Mouse (Mus musculus) erythroid progenitor cell, adult 5-6 weeks (primary cell): ENCODE data around the gene Cyth1. TPM values are rescaled to one million over a fixed set of nuclear protein-coding genes. Genes with fewer than 3 reads are reported as not detected.

Experiments used
- ATAC-seq: replicated peaks from 2 replicates; pipeline ENCODE4 v1.8.0; 2016; ENCODE audit warnings: moderate number of reproducible peaks, mild to moderate bottlenecking, moderate TSS enrichment, inconsistent platforms; ENCODE audit not compliant: poor library complexity, low FRiP score, severe bottlenecking
- total RNA-seq, 2 experiments: library from RNA; stranded (forward) in 1 of 2; stranded (reverse) in 1 of 2; fragments of 150-400 nt in 1 of 2; fragments of 186-747, 209-891 nt in 1 of 2; gene quantifications; 2 replicates each; pipeline versions ENCODE4 v1.2.3 to v1.2.4; 2015 to 2017; ENCODE audit warnings: low replicate concordance in 2 of 2

Cyth1 gene
- total RNA-seq, 2 experiments from 2014 or later: 10.5 to 12.3 TPM

DNA sequence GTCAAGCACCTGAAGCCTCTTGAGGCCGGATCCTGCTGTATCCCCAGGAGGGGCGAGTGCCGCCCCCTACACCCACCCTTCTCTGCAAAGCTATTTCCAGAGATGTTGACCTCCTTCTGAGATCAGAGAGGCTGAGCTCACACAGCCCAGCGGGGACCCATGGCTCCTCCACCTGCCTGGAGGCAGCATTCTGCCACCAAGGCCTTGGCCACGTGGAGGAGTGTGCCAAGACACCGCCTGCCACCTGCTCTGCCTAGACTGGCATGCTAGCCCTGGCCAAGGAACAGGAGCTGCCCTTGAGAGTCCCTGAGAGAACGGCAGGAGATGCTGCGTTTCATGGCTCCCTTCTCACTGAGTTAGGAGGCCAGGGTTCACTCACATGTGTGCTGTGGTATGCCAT, 83.8 kb downstream of the Cyth1 start:
- ATAC-seq: no peak

DNA sequence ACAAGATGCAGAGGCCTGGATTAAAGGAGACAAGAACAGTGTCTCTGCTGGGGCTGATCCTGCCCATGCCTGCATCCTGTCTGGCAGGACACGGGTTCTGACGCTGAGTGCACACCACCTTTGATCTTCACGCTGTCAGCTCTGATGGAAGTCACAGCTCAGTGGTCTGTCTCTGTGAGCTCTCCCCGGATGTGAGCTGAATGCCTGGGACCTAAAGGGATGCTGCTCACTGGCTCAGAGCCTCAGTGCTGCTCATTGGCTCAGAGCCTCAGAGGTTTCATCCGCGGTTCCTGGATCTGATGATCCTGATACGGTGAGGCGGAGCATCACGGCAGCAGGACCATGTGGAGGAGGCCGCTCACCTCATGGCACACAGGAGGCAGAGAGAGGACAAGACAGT, 86.1 kb downstream of the Cyth1 start:
- ATAC-seq: no peak

DNA sequence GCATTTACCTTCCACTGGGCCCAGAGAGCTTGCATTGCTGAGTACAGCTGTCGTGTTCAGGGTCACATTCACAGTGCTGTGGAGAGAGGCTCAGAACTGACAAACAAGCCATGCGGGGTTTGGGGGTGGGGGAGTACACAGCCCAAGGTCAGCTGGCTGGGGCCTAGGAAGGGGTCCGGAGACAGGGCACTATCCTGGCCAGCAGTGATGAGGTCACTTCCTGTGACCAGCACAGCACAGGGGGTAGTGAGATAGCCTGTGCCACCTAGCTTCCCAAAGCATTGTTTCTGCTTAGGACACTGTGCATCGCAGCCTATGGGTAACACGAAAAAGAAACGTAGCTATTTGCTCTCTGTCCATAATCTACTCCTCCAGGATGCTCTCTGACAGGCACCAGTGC, 87.2 kb downstream of the Cyth1 start:
- no peak for ATAC-seq

DNA sequence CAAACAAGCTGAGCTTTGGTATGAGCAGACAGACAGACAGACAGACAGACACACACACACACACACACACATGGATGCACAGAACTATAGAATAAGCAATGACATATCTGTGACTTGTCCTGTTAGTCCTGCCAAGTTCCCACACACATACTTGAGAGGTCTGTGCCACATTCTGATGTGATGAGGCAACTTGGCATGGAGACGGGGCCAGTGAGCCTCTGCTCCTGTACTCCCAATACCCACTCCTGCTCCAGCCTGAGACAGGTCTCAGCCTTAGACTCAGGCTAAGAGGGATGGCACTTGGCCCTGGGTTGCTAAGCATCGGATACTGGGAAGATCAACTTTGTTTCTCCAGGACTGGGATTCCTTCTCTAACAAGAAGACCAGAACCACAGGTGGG, 87.6 kb downstream of the Cyth1 start:
- ATAC-seq: no peak

DNA sequence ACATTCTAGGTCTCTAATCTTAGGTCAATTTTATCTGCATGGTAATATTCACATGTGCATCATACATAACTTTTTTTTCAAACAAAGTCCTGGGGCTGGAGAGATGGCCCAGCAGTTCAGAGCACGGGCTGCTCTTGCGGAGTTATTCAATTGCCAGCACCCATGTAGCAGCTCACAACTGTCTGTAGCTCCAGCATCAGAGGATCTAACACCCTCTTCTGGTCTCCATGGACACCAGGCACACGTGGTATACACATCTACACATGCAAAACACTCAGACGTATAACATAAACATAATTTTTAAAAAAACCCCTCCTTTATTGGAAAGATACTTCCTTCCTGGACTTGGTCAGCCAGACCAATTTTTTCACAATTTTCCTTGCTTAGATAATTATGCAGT, 89.6 kb downstream of the Cyth1 start:
- no peak for ATAC-seq

DNA sequence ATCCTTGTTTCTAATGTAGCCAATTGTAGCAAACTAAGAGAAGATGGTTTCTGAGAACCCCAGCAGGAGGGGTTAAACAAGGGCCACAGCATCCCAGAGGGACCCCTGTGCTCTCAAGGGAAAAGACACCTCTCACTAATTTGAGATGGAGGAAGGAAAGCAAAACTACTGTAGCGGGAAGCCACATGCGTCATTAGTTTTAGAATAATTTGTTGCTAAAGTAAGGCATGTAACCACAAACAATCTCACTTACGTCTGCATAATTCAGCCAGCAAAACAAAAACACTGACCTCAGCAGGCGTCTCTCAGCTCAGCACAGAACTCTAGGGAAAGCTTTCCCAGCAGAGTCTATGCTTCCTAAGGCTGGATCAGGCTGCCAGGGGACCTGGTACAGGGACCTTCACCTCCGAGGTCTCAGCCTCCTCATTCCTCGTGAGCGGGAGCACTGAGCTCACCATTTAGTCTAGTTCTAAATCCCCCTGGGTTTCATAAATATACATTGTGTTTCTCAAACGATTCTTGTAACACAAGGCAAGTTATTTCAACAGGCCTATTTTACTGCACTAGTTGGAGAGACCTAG, 91.8 kb downstream of the Cyth1 start:
- no peak for ATAC-seq

DNA sequence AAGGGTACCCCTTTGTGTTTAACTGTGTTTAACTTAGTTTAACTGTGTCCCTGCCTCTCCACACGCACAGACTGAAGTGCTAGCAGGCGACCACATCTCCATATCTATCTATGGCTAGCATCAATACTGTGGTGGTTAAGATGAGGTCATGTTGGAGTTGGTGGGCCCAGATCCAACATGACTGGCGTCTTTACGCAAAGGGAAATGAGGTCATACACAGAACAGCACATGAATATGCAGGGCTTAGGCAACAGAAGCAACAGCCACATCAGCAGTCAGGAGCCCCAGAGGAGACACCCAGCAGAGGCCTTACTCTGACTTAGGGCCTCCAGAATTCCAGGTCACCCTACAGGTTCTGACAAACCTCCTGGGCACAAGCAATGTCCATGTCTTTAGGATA, 95.4 kb downstream of the Cyth1 start:
- ATAC-seq: no peak

DNA sequence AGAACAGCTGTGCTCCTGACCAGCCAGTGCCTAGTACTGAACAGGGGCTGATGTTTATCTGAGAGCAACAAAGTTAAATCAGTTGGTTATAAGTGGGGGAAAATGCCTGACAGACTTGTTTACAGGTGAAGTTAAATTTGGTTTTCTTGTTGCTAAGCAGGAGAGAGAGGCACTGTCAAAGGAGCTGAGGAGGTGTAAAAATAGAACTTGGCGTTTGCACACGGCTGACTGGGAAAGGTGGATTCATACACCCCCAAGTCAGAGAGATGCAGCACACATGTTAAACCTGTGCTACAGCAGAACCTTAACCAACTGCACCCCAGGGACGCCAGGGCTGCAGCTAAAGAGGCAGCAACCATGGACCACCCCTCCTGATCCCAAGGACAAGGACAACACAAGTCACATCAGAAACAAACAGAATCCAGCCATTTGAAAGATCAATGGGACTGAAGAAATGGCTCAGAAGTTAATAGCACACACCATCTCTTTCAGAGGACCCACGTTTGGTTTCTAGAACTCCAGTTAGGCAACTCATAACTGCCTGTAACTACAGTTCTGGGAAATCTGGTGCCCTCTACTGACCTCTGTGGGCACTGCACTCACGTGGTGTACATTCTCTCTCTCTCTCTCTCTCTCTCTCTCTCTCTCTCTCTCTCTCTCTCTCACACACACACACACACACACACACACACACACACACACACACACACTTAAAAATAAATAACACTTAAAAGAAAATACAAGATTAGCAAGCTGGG, 96.8 kb downstream of the Cyth1 start:
- ATAC-seq: no peak

DNA sequence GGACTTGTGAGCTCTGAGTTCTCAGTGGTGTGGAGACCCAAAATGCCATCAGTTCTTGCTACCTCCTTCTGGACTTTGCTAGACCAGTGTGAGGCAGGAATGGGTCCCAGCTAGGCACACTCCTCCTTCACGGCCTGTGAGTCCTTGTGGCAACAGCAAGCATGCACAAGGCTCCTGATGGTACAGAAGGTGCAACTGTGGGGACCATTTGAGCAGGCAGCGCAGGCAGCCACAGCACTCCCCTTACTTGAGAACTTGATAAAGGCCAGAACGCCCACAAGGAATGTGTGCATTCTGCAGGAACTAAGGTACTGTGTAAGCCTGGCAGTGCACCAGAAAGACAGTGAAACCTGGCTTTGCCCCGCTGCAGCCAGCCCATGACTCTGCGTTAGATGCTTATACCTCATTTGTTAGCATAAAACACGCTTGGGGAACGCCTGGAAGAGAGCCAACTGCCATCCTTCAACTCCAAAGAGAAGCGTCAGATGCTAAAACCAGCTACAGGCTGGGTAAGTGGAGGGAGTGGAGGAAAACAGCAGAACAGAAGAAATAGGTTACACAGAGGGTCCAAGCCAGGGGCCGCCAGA, 98.2 kb downstream of the Cyth1 start:
- no peak for ATAC-seq

DNA sequence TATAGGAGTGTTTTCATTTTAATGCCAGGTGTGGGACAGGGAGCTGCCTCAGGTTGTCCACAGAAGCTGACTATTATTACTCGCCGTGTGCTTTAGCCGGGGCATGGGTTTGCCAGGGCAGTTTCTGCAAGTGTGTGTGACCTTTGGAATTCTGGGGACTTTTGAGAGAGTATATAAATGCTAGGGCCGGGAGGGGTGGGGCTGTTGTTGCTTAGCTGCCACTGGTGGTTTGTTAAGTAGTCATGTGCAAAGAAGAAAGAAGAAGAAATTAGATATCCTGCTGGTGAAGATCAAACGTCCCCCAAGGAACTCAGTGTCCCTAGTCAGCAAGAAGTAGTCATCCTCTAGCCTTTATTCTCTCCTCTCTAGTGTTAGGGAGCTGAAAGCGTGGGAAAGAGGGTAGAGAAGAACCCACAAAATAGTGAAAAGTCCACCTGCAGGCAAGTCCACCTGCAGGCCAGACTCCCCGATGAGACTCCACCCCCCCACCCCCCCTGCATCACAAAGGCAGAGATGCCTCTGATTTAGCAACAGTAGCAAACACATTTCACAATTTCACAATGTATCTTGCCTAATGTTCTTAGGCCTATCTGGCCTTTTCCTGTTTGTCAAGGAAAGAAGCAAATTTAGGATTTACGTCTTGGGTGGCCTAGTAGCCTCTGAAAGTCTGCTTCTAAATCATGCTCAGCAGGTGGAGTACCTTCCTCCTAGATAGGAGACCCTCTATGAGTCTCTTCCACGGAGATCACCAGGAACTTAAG, 100.3 kb downstream of the Cyth1 start:
- ATAC-seq: no peak

DNA sequence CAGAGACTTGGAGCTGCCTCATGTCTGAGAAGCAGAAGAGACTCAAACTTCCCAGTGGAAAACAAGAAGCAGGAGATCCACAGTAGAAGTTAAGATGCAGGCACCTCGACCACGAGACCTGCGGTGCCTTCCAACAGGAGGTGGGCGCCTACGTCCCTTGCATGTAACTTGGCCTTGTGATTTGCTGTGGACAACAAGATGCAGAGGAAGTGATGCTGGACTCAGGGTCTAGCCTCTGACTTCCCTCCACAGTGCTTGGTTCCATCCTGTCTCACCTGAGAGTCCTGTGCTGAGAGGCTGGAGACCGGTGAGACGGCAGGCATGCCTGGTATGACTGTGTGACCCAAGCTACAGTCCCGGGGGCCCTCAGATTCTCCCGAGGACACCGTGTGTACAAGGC, 101.9 kb downstream of the Cyth1 start:
- ATAC-seq: no peak

DNA sequence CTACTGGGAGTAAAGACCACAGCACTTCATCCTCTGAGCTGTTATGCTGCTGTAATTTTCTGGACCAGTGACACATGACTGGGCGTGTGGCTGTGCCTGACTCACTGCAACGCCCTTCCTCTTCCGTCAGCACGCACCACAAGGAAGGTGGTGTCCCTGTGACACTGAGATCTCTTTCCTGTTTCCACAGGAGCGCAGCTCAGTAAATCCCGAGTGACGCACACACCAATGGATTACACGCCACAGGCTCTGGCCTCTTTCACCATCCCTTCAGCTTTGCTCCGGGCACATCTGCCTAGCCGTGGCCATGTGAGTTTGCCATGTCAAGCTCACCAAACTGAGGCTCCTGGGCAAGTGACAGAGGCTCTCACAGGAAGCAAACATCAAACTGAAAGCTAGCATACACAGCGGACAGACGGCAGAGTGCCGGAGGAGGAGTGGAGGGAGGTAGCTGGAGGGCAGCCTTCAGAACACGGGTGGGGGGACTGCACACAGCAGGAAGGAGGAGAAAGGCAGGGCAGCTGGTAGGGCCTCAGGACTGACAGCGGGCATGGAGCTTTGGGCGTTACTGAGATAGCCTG, 102.5 kb downstream of the Cyth1 start:
- no peak for ATAC-seq

DNA sequence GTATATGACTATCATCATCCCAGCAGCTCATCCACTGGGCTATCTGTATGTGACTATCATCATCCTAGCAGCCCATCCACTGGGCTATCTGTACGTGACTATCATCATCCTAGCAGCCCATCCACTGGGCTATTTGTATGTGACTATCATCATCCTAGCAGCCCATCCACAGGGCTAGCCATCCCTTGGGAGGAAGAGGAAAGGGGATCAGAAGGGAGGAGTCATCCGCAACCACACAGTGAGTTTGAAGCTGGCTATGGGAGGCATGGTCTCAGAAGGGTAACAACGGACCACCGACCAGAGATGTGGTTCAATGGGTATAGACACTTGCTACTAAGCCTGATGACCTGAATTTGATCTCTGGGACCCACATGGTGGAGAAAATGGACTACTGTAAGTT, 103.3 kb downstream of the Cyth1 start:
- no peak for ATAC-seq

DNA sequence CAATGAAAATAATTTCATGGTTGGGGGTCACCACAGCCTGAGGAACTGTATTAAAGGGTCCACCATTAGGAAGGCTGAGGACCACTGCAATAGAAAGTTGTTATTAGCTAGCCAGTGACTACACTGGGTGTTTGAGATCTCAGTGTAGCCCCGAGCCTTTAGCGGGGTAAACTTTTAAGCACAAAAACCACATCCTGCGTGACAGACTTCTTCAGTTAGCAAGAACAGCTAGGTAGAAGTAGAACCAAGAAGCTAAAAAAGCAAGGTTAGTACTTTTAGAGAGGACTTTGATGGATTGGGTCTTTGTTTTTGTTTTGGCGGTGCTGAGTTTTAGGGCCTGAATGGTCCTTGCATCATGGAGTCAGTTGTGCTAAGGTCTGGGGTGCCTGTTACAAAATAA, 104.7 kb downstream of the Cyth1 start:
- ATAC-seq: no peak

DNA sequence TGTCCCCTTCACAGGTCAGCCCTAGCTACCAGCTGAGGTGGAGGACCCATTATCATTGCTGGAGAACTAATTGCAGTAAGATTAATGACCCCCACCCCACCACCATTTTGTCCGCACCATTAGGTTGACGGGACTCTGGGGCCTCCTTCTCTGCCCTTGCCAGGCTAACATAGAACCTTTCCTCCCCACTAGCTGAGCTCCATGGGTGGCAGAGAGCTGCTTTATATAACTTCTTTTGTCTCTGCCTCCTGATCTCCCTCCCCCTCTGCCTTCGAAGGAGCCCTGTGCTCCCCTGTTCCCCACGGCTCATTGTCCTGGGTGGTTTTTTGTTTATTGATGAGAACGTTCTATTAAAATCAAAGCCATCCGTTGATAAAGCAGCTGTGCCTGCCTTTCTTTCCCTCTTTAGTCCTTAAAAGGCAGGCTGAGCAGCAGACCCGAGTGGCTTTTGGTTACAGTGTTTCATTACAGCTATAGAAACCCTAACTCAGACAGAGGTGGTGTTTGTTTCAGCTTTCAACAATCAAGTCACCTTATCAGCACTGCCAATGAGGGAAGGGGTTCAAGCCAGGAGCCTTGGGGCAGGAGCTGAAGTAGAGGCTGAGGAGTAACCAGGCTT, 105.7 kb downstream of the Cyth1 start:
- ATAC-seq: no peak

DNA sequence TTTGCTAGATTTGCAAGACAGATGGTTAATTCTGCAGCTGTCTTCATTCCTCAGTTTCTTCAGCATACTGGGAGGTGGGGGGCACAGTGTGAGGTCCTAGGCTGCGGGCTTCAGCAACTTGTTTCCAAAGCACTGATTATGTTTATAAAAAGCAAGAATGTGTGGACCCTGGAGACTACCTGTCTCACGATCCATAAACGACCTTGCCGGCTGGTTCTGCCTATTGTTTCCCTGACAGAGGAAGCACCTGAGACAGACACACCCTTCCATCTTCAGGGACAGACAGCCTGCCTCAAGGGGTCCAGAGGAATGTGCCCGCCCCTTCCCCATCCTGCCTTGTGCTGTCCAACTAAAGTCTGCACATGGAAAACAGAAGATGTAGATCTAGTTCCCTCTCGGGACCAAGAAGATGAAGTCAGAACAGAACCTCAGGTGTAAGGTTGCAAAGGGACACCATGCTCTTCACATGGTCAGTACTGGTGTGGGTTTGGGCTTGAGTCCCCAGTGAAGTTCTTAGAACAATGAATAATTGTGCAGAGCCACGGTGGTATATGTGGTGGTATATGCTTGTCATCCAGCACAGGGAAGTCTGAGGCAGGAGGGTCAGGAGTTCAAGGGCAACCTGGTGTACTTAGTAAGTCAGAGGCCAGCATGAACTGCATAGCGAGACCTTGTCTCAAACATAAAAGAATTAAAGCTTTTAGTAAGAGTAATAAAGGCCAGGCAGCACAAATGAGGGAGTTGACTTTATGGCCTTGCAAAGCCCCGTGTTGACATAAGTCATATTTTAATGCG, 107.4 kb downstream of the Cyth1 start:
- ATAC-seq: no peak

DNA sequence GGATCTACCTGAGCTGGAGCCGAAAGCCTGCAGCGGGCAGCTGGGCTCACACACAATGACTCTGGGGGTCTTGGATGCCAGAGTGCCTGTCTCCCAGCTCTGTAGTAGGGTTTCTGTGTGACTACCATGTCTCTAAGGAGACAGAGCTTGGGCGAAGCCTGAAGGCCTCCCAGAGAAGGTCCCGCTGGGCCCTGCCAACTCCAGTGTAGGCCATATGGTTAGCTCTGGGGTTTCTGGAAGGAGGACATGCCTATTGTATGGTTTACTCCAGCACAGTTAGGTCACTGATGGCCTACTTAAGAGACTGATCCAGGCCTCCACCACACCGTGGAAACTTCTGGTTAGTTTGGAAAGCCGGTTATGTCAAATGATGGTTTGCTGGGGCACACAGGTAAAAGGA, 110.0 kb downstream of the Cyth1 start:
- ATAC-seq: no peak

DNA sequence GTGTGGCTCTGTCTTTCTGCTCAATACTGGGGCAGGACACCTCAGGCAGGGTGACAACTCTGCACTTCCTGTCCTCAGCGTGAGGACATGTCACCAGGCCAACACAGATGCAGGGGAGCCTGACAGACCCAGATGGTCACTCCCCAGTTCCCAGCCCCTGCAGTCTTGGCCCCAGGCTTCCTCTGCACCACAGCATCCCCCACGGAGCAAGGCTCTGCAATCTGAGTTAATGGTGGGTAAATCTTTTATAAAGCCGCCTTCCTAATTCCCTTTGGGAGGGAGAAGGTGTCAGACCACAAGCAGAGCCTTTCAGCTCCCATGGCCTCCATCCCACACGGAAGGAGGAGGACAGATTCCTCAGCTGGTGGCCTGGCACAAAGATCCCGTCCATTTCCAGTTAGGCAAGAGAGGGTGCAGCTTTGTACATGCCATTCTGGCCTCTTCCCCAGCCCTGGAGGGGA, 112.2 kb downstream of the Cyth1 start:
- ATAC-seq: no peak

DNA sequence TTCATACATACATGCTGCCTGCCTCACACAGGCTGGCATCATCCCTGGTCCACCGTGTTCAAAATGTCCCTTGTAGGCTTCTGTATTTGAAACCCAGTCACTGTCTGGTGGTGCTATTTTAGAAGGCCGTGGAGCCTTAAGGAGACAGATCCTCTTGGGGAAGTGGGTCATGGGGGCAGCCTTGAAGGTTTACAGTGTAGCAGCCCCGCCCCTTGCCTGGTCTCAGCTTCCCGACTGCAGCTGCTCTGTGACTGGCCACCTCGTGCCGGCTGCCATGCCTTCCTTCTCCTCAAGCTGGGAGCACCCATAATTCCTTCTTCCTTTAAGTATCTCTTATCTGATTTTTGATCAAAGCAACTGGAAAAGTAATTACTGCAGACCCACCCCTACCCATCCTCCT, 113.1 kb downstream of the Cyth1 start:
- ATAC-seq: no peak
